Mouse (Mus musculus): ENCODE measurements at regions not wholly inside any gene's neighbourhood (a gene's known extent, or its start where the extent isn't known, plus 50 kb on each side); places are given as distances from the start of the nearest gene placed in this dataset.

DNA sequence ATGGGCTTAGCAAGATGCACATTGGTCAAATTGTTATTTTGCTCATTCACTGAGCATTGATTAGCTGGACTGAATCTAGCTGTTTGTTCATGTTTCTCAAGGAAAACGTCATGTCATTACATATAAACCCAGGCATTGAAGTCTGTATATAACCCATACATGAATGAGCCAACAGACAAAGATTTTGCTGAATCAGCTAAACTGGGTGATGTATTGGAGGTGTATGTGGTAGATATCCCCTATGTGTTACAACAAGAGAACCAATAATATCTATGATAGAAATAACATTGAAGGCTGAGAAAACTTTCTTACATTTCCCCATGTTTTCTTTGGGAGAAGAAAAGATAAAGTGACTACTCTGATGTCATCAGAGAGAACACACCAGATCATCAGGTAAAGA, 362.3 kb downstream of the Ets1 start:
- no peak for TF ChIP-seq GATA1 (IDR thresholded peaks at IDR 0.05; ENCODE audit: borderline replicate concordance, low read length)
- no peak for TF ChIP-seq CTCF (IDR thresholded peaks at IDR 0.05; ENCODE audit: low read depth, low read length)
- no peak for TF ChIP-seq POLR2AphosphoS5 (IDR thresholded peaks at IDR 0.05; ENCODE audit: insufficient replicate concordance, low read depth, low read length)
